Mouse (Mus musculus) limb, embryonic 14.5 days (tissue): ENCODE measurements at regions not wholly inside any gene's neighbourhood (a gene's known extent, or its start where the extent isn't known, plus 50 kb on each side); places are given as distances from the start of the nearest gene placed in this dataset.

Experiments used
- ATAC-seq: fragments of 200-750 bp; cut with Nextera tagmentation; 2 replicates; pipeline ENCODE4 v1.8.0; 2017; ENCODE audit warnings: low read depth, moderate number of reproducible peaks, moderate TSS enrichment; ENCODE audit not compliant: low FRiP score
- DNase-seq: peaks from one replicate; pipeline ENCODE4 v3.0.0-alpha.2; 2015; ENCODE audit warnings: low spot score
- H3K27ac ChIP-seq: fragments of 300-500 bp; sonication (generic); replicated peaks from 2 replicates; pipeline ENCODE4 v1.5.1; 2014; ENCODE audit warnings: low read depth, mild to moderate bottlenecking, low read length, moderate library complexity, mixed read lengths
- H3K27me3 ChIP-seq: fragments of 300-500 bp; sonication (generic); 2 replicates; pipeline ENCODE4 v1.6.1; 2014; ENCODE audit warnings: low read length, mixed read lengths; ENCODE audit not compliant: control insufficient read depth, insufficient read depth
- H3K36me3 ChIP-seq: fragments of 300-500 bp; sonication (generic); 2 replicates; pipeline ENCODE4 v1.6.1; 2014; ENCODE audit warnings: mild to moderate bottlenecking, low read length, moderate library complexity, mixed read lengths; ENCODE audit not compliant: control insufficient read depth, insufficient read depth
- H3K4me1 ChIP-seq: fragments of 300-500 bp; sonication (generic); 2 replicates; pipeline ENCODE4 v1.6.1; 2014; ENCODE audit warnings: antibody characterized with exemption, low read length, mixed read lengths; ENCODE audit not compliant: control insufficient read depth, insufficient read depth
- H3K4me2 ChIP-seq: fragments of 300-500 bp; sonication (generic); replicated peaks from 2 replicates; pipeline ENCODE4 v1.6.1; 2014; ENCODE audit warnings: low read depth, mild to moderate bottlenecking, low read length, moderate library complexity; ENCODE audit not compliant: severe bottlenecking
- H3K4me3 ChIP-seq: fragments of 300-500 bp; sonication (generic); replicated peaks from 2 replicates; pipeline ENCODE4 v1.5.1; 2014; ENCODE audit warnings: low read length
- H3K9ac ChIP-seq: fragments of 300-500 bp; sonication (generic); 2 replicates; pipeline ENCODE4 v1.6.1; 2014; ENCODE audit warnings: mild to moderate bottlenecking, low read depth, low read length, moderate library complexity; ENCODE audit not compliant: severe bottlenecking
- H3K9me3 ChIP-seq: fragments of 300-500 bp; sonication (generic); 2 replicates; pipeline ENCODE4 v1.6.1; 2016; ENCODE audit warnings: low read length; ENCODE audit not compliant: control insufficient read depth
- POLR2A ChIP-seq: fragments of 200-500 bp; IDR thresholded peaks from 2 replicates; pipeline ENCODE4 v1.8.0; 2012; ENCODE audit warnings: inconsistent platforms, mild to moderate bottlenecking, moderate library complexity, borderline replicate concordance; ENCODE audit not compliant: insufficient read depth, insufficient read length; ENCODE audit errors: extremely low read depth
- WGBS: fragments of 180-500 bp; shearing (Covaris S2); extraction: QIAGEN DNeasy Blood & Tissue Kit; methylation state at CpG from one replicate; pipeline ENCODE4 v1.1.7; 2014; 5-methylcytosine and 5-hydroxymethylcytosine counted together

DNA sequence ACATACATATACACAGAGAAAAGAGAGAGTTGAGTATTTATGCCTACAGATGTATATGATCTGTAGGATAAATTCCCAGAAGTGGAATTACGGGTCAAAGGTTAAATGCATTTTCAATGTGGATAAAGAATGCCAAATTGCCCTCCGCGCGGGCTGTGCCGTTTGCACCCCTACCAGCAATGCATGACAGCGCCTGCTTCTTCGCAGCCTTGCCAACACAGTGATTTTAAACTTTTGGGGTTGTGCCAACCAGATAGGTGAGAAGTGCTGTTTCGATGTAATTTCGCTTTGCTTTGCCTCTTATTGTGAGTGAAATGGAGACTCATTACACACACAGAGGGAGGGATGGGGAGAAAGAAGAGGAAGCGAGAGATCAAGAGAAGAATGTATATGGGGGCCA lies 142.9 kb upstream of the Cmc1 start:
- WGBS, result 86% methylated on average over 10 of the region's 10 CpGs

DNA sequence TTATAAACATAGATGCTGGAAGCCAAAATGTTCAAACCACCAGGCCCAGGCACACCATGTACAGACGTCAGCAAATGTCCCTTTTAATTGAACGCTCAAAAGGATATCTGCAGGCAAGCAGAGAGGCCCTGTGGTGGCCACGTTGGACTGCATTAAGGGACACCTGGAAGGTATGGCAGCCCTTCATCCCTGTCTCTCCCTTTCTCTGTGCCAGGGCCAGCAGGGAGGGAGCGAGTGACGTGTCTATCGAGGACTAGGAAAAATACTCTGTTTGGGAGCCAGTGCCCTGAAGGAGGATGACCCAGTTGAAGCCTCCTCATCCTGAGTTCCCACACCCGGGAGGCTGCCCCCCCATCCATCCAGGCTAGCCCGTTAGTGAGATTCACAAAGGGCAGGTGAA lies 144.0 kb upstream of the Cmc1 start:
- ATAC-seq (no peak), DNase-seq (no peak)
- no peak overlapping the region for H3K4me2 ChIP-seq
- no peaks in the 10 kb centered on the region for H3K36me3 ChIP-seq
- H3K9me3 ChIP-seq, result no peaks in the 10 kb centered on the region
- no peak overlapping the region for H3K27ac ChIP-seq
- H3K9ac ChIP-seq, result no peak overlapping the region
- H3K27me3 ChIP-seq, result no peaks in the 10 kb centered on the region
- TF ChIP-seq POLR2A, result no peak
- no peaks in the 10 kb centered on the region for H3K4me1 ChIP-seq
- H3K4me3 ChIP-seq, result no peak overlapping the region
- WGBS, result 79% methylated on average over 8 of the region's 8 CpGs

More for the DNA sequence above, 142.9 kb upstream of the Cmc1 start:
- H3K9me3 ChIP-seq, result no peaks in the 10 kb centered on the region
- no peaks in the 10 kb centered on the region for H3K27me3 ChIP-seq
- no peak for ATAC-seq
- TF ChIP-seq POLR2A, result no peak
- DNase-seq, result no peak
- H3K4me3 ChIP-seq, result no peak overlapping the region
- H3K4me2 ChIP-seq, result no peak overlapping the region
- H3K9ac ChIP-seq, result no peak overlapping the region
- H3K27ac ChIP-seq, result no peak overlapping the region
- no peaks in the 10 kb centered on the region for H3K36me3 ChIP-seq
- no peaks in the 10 kb centered on the region for H3K4me1 ChIP-seq

DNA sequence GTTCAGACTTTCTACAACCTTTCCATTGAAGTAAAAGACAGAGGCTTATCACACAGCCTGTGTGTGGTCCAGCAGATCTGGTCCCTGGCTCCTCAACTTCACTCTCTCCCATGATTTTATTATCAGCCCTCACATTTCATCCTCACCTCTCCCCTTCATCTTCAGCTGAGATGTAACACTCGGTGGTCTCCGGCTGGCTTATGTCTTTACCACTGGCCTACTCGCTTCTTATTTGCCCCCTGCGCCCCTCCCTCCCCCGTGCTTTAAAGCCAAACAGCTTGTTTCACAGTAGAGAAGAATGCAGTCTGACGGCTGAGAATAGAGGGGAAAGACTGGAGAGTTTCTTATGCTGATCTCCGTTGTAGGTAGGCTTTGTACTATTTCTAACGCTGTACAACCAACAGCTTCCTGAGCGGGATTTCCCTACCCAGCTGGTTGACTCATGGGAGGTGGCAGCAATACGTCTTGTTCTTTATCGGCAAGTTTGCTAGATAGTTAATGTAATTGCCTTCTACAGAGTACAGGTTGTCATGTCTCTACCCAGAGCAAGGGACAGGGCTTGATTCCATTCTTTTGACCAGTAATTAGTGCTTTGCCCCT lies 152.9 kb upstream of the Cmc1 start:
- Histone ChIP-seq H3K9me3 (no peaks in the 10 kb centered on the region), H3K4me2 (no peak overlapping the region), H3K4me1 (no peaks in the 10 kb centered on the region), H3K4me3 (no peak overlapping the region), H3K36me3 (no peaks in the 10 kb centered on the region), H3K27me3 (no peaks in the 10 kb centered on the region), H3K27ac (no peak overlapping the region), H3K9ac (no peak overlapping the region)
- ATAC-seq (no peak), DNase-seq (no peak)
- TF ChIP-seq POLR2A, result no peak
- WGBS, result 74% methylated on average over 11 of the region's 11 CpGs

DNA sequence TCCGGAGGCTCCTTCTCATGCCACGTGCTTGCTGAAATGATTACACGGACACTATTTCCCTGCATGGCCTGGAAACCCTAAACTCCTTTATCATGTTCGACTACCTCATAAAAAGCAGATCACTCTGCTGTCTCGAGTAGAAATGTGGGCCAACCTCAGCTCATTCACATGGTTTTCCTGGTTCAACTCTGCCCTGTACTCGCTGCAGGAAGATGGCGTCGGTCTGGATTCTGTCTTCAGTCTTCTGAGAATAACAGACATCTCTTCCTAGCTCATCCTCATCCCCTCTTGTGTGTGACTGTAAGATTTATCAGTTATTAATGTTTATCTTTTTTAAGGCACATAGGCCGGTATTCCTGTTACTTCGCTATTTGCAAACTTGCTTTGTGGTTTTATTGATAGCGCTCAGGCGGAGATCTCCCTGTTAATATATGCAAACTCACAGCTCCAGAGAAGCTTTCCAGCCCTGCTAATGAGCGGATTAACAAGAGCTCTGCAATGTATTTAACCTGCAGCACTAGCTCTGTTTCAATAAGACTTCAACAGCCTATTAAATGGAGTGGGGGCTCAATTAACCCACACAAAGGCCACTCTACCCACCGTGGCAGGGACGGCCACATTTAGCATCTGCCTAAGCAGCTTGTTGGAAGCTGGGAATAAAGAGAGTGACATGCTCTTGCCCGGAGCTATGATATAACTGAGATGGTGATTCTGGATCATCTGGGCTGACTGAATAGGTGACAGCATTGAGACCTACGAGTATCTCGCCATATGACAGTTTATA lies 159.5 kb upstream of the Eomes start:
- WGBS, result 61% methylated on average over 18 of the region's 18 CpGs
- H3K4me3 ChIP-seq, result no peak overlapping the region
- H3K36me3 ChIP-seq, result no peaks in the 10 kb centered on the region
- H3K4me1 ChIP-seq, result no peaks in the 10 kb centered on the region
- H3K9ac ChIP-seq, result no peak overlapping the region
- no peak overlapping the region for H3K4me2 ChIP-seq
- H3K27me3 ChIP-seq, result no peaks in the 10 kb centered on the region
- H3K9me3 ChIP-seq, result no peaks in the 10 kb centered on the region
- no peak for ATAC-seq
- no peak for DNase-seq
- no peak for TF ChIP-seq POLR2A
- no peak overlapping the region for H3K27ac ChIP-seq

DNA sequence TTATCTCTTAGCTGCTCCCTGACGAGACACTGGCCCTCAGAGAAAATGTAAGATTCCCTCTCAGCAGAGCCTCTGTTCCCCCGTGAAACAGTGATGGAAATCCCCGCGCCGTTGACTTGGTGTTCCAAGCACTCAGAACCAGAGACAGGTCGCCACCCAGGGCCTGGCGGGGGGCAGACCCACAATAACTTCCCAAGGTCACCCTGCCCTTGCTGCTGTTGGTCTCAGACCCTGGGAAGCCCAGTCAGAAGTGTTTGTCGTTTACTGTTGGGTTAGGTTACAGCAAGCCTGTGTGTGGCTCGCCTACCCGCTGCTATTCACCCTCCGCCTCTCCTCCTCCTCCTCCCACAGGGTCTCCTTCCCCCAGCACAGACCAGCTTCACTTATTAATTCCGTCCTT lies 154.2 kb upstream of the Eomes start:
- H3K4me2 ChIP-seq, result no peak overlapping the region
- 38% methylated on average over 12 of the region's 12 CpGs for WGBS

More for the DNA sequence above, 154.2 kb upstream of the Eomes start:
- DNase-seq, result no peak
- no peaks in the 10 kb centered on the region for H3K9me3 ChIP-seq
- no peaks in the 10 kb centered on the region for H3K36me3 ChIP-seq
- no peak for TF ChIP-seq POLR2A
- H3K27me3 ChIP-seq, result no peaks in the 10 kb centered on the region
- no peak for ATAC-seq
- H3K4me1 ChIP-seq, result no peaks in the 10 kb centered on the region
- no peak overlapping the region for H3K27ac ChIP-seq
- no peak overlapping the region for H3K9ac ChIP-seq
- no peak overlapping the region for H3K4me3 ChIP-seq
